Mouse (Mus musculus): ENCODE results near the gene Pde7b. TPM values are rescaled to one million over a fixed set of nuclear protein-coding genes. Genes with fewer than 3 reads are reported as not detected.

Gene Pde7b
- polyA plus RNA-seq (2012; rRNA removed): 1.8 and 3.1 TPM in 2 replicates

- DNase-seq (ENCODE audit: low read depth, low spot score): peak; percentile 42
- 3% methylated on average over 17 of the region's 17 CpGs for WGBS
Measured at GRCm38 (mm10) chr10:20724906-20725305, at the start of gene Pde7b. Gene Pde7b, minus strand, starts transcription at chr10:20725078.

- WGBS: 66% methylated on average over 4 of the region's 4 CpGs
Measured at GRCm38 (mm10) chr10:20772056-20772455, 47.2 kb upstream of the Pde7b start.

GRCm38 (mm10) chr10:20770418-20770888, 45.6 kb upstream of the Pde7b start:
- 79% methylated on average over 2 of the region's 2 CpGs for WGBS
- no peak for DNase-seq (ENCODE audit: low read depth, low spot score)

More at GRCm38 (mm10) chr10:20772056-20772455, 47.2 kb upstream of the Pde7b start:
- DNase-seq (ENCODE audit: low read depth, low spot score): no peak

- 41% methylated on average over 7 of the region's 7 CpGs for WGBS
- DNase-seq (ENCODE audit: low read depth, low spot score): no peak
Measured at GRCm38 (mm10) chr10:20769557-20770417, 44.9 kb upstream of the Pde7b start.

GRCm38 (mm10) chr10:20764352-20764751, 39.5 kb upstream of the Pde7b start:
- no peak for DNase-seq (ENCODE audit: low read depth, low spot score)
- WGBS: 34% methylated on average over 3 of the region's 3 CpGs

GRCm38 (mm10) chr10:20758939-20759338, 34.1 kb upstream of the Pde7b start:
- 48% methylated on average over 1 of the region's 1 CpGs for WGBS
- no peak for DNase-seq (ENCODE audit: low read depth, low spot score)

- 91% methylated on average over 6 of the region's 6 CpGs for WGBS
- no peak for DNase-seq (ENCODE audit: low read depth, low spot score)
Measured at GRCm38 (mm10) chr10:20758259-20758658, 33.4 kb upstream of the Pde7b start.

- DNase-seq (ENCODE audit: low read depth, low spot score): no peak
- 93% methylated on average over 5 of the region's 5 CpGs for WGBS
Measured at GRCm38 (mm10) chr10:20756219-20756618, 31.3 kb upstream of the Pde7b start.

- WGBS: 95% methylated on average over 1 of the region's 1 CpGs
- DNase-seq (ENCODE audit: low read depth, low spot score): no peak
Measured at GRCm38 (mm10) chr10:20752883-20753282, 28.0 kb upstream of the Pde7b start.

- DNase-seq (ENCODE audit: low read depth, low spot score): no peak
- 85% methylated on average over 5 of the region's 5 CpGs for WGBS
Measured at GRCm38 (mm10) chr10:20750642-20751251, 25.9 kb upstream of the Pde7b start.

- DNase-seq (ENCODE audit: low read depth, low spot score): no peak
- WGBS: 85% methylated on average over 8 of the region's 8 CpGs
Measured at GRCm38 (mm10) chr10:20748938-20749337, 24.1 kb upstream of the Pde7b start.

GRCm38 (mm10) chr10:20747229-20747628, 22.4 kb upstream of the Pde7b start:
- no peak for DNase-seq (ENCODE audit: low read depth, low spot score)
- 87% methylated on average over 4 of the region's 4 CpGs for WGBS

- 80% methylated on average over 3 of the region's 3 CpGs for WGBS
- DNase-seq (ENCODE audit: low read depth, low spot score): no peak
Measured at GRCm38 (mm10) chr10:20739801-20740200, 14.9 kb upstream of the Pde7b start.

- 76% methylated on average over 4 of the region's 4 CpGs for WGBS
- DNase-seq (ENCODE audit: low read depth, low spot score): no peak
Measured at GRCm38 (mm10) chr10:20737146-20737545, 12.3 kb upstream of the Pde7b start.

- DNase-seq (ENCODE audit: low read depth, low spot score): no peak
- WGBS: 93% methylated on average over 3 of the region's 3 CpGs
Measured at GRCm38 (mm10) chr10:20735775-20736449, 11.0 kb upstream of the Pde7b start.

- 86% methylated on average over 5 of the region's 5 CpGs for WGBS
- no peak for DNase-seq (ENCODE audit: low read depth, low spot score)
Measured at GRCm38 (mm10) chr10:20733576-20733975, 8.7 kb upstream of the Pde7b start.

GRCm38 (mm10) chr10:20732180-20732579, 7.3 kb upstream of the Pde7b start:
- no peak for DNase-seq (ENCODE audit: low read depth, low spot score)
- WGBS: 79% methylated on average over 2 of the region's 2 CpGs

- no peak for DNase-seq (ENCODE audit: low read depth, low spot score)
- WGBS: 86% methylated on average over 1 of the region's 1 CpGs
Measured at GRCm38 (mm10) chr10:20730034-20730433, 5.2 kb upstream of the Pde7b start.

GRCm38 (mm10) chr10:20725384-20725983, 606 bp upstream of the Pde7b start:
- WGBS: 63% methylated on average over 8 of the region's 8 CpGs
- no peak for DNase-seq (ENCODE audit: low read depth, low spot score)

- DNase-seq (ENCODE audit: low read depth, low spot score): peak; percentile 22
- 1% methylated on average over 10 of the region's 10 CpGs for WGBS
Measured at GRCm38 (mm10) chr10:20724451-20724850, 427 bp downstream of the Pde7b start.

Measured in large intestine, adult 2 months (tissue).